Mouse (Mus musculus) midbrain, embryonic 15.5 days (tissue): ENCODE results near the gene Ccn2. TPM values are rescaled to one million over a fixed set of nuclear protein-coding genes. Genes with fewer than 3 reads are reported as not detected.

Experiments used
- ATAC-seq: fragments of 200-750 bp; cut with Nextera tagmentation; replicated peaks from 2 replicates; pipeline ENCODE4 v1.8.0; 2017; ENCODE audit warnings: moderate TSS enrichment
- H3K27ac ChIP-seq: fragments of 300-500 bp; sonication (generic); 2 replicates; pipeline ENCODE4 v1.5.1; 2015; ENCODE audit warnings: mild to moderate bottlenecking, inconsistent platforms
- H3K27me3 ChIP-seq: fragments of 300-500 bp; sonication (generic); replicated peaks from 2 replicates; pipeline ENCODE4 v1.6.1; 2015; ENCODE audit warnings: inconsistent platforms
- H3K36me3 ChIP-seq: fragments of 300-500 bp; sonication (generic); replicated peaks from 2 replicates; pipeline ENCODE4 v1.6.1; 2015; ENCODE audit warnings: inconsistent platforms
- H3K4me1 ChIP-seq: fragments of 300-500 bp; sonication (generic); 2 replicates; pipeline ENCODE4 v1.6.1; 2015; ENCODE audit warnings: inconsistent platforms
- H3K4me2 ChIP-seq: fragments of 300-500 bp; sonication (generic); 2 replicates; pipeline ENCODE4 v1.6.1; 2015; ENCODE audit warnings: inconsistent platforms, mild to moderate bottlenecking, moderate library complexity
- H3K4me3 ChIP-seq: fragments of 300-500 bp; sonication (generic); 2 replicates; pipeline ENCODE4 v1.5.1; 2015; ENCODE audit warnings: mild to moderate bottlenecking, inconsistent platforms
- H3K9ac ChIP-seq: fragments of 300-500 bp; sonication (generic); 2 replicates; pipeline ENCODE4 v1.6.1; 2015; ENCODE audit warnings: mild to moderate bottlenecking, inconsistent platforms
- H3K9me3 ChIP-seq: fragments of 300-500 bp; sonication (generic); 2 replicates; pipeline ENCODE4 v1.6.1; 2016; ENCODE audit warnings: inconsistent platforms
- WGBS: fragments of 180-500 bp; shearing (Covaris S2); methylation state at CpG from one replicate; pipeline ENCODE4 v1.1.7; 2015; ENCODE audit warnings: mixed read lengths; 5-methylcytosine and 5-hydroxymethylcytosine counted together
- polyA plus RNA-seq: library from polyadenylated mRNA; unstranded; fragments of >200 nt; fragmentation: Nextera tagmentation; extraction: Ambion mirVana; gene quantifications from 2 replicates; pipeline ENCODE4 v1.2.1, GENCODE M21; 2015

Gene Ccn2
- polyA plus RNA-seq, 1 experiment from 2014 or later = 3.5 TPM

GRCm38 (mm10) chr10:24635331-24635815 is 40.1 kb downstream of the Ccn2 start:
- WGBS = 87% methylated on average over 11 of the region's 11 CpGs

GRCm38 (mm10) chr10:24635884-24636283 is 40.6 kb downstream of the Ccn2 start:
- no peak overlapping the region for H3K4me3 ChIP-seq
- no peaks in the 10 kb centered on the region for H3K27me3 ChIP-seq
- no peaks in the 10 kb centered on the region for H3K36me3 ChIP-seq
- H3K9ac ChIP-seq = no peak overlapping the region
- 94% methylated on average over 10 of the region's 10 CpGs for WGBS
- H3K9me3 ChIP-seq = no peaks in the 10 kb centered on the region
- ATAC-seq = no peak
- H3K4me1 ChIP-seq = no peaks in the 10 kb centered on the region
- H3K27ac ChIP-seq = no peak overlapping the region
- no peak overlapping the region for H3K4me2 ChIP-seq

More at GRCm38 (mm10) chr10:24635331-24635815, 40.1 kb downstream of the Ccn2 start:
- Histone ChIP-seq H3K4me3 (no peak overlapping the region), H3K9me3 (no peaks in the 10 kb centered on the region), H3K4me1 (no peaks in the 10 kb centered on the region), H3K27ac (no peak overlapping the region), H3K9ac (no peak overlapping the region), H3K36me3 (no peaks in the 10 kb centered on the region), H3K4me2 (no peak overlapping the region), H3K27me3 (no peaks in the 10 kb centered on the region)
- no peak for ATAC-seq

- Histone ChIP-seq H3K27me3 (no peaks in the 10 kb centered on the region), H3K9me3 (no peaks in the 10 kb centered on the region), H3K36me3 (no peaks in the 10 kb centered on the region), H3K4me2 (no peak overlapping the region), H3K4me3 (no peak overlapping the region), H3K9ac (no peak overlapping the region), H3K27ac (no peak overlapping the region), H3K4me1 (no peaks in the 10 kb centered on the region)
- WGBS = 91% methylated on average over 2 of the region's 2 CpGs
- no peak for ATAC-seq
Measured at GRCm38 (mm10) chr10:24636986-24637385, 41.7 kb downstream of the Ccn2 start.

- 67% methylated on average over 10 of the region's 10 CpGs for WGBS
- Histone ChIP-seq H3K9ac (no peak overlapping the region), H3K9me3 (no peaks in the 10 kb centered on the region), H3K4me1 (no peaks in the 10 kb centered on the region), H3K36me3 (no peaks in the 10 kb centered on the region), H3K27ac (no peak overlapping the region), H3K4me2 (no peak overlapping the region), H3K27me3 (no peaks in the 10 kb centered on the region), H3K4me3 (no peak overlapping the region)
- ATAC-seq = no peak
Measured at GRCm38 (mm10) chr10:24638306-24639070, 43.2 kb downstream of the Ccn2 start.

GRCm38 (mm10) chr10:24639596-24639995 is 44.4 kb downstream of the Ccn2 start:
- no peak overlapping the region for H3K27ac ChIP-seq
- ATAC-seq = no peak; the same call in 1 of the 2 replicates
- no peak overlapping the region for H3K4me2 ChIP-seq
- H3K4me1 ChIP-seq = no peaks in the 10 kb centered on the region
- no peaks in the 10 kb centered on the region for H3K36me3 ChIP-seq
- WGBS = 60% methylated on average over 7 of the region's 7 CpGs
- no peak overlapping the region for H3K9ac ChIP-seq
- H3K4me3 ChIP-seq = no peak overlapping the region
- no peaks in the 10 kb centered on the region for H3K27me3 ChIP-seq
- H3K9me3 ChIP-seq = no peaks in the 10 kb centered on the region

- no peak overlapping the region for H3K9ac ChIP-seq
- no peak overlapping the region for H3K4me3 ChIP-seq
- no peaks in the 10 kb centered on the region for H3K4me1 ChIP-seq
- no peak for ATAC-seq
- no peaks in the 10 kb centered on the region for H3K27me3 ChIP-seq
- no peak overlapping the region for H3K27ac ChIP-seq
- 76% methylated on average over 6 of the region's 6 CpGs for WGBS
- no peak overlapping the region for H3K4me2 ChIP-seq
- H3K9me3 ChIP-seq = no peaks in the 10 kb centered on the region
- no peaks in the 10 kb centered on the region for H3K36me3 ChIP-seq
Measured at GRCm38 (mm10) chr10:24640186-24640875, 45.1 kb downstream of the Ccn2 start.

GRCm38 (mm10) chr10:24641416-24642140 is 46.3 kb downstream of the Ccn2 start:
- Histone ChIP-seq H3K4me3 (no peak overlapping the region), H3K4me2 (no peak overlapping the region), H3K27me3 (no peaks in the 10 kb centered on the region), H3K4me1 (no peaks in the 10 kb centered on the region), H3K36me3 (no peaks in the 10 kb centered on the region), H3K9ac (no peak overlapping the region), H3K27ac (no peak overlapping the region), H3K9me3 (no peaks in the 10 kb centered on the region)
- WGBS = 74% methylated on average over 14 of the region's 14 CpGs
- ATAC-seq = no peak

GRCm38 (mm10) chr10:24642796-24643580 is 47.7 kb downstream of the Ccn2 start:
- Histone ChIP-seq H3K4me1 (no peaks in the 10 kb centered on the region), H3K27ac (no peak overlapping the region), H3K27me3 (no peaks in the 10 kb centered on the region), H3K9me3 (no peaks in the 10 kb centered on the region), H3K4me2 (no peak overlapping the region), H3K9ac (no peak overlapping the region), H3K36me3 (no peaks in the 10 kb centered on the region), H3K4me3 (no peak overlapping the region)
- ATAC-seq = no peak
- WGBS = 89% methylated on average over 11 of the region's 11 CpGs

GRCm38 (mm10) chr10:24645169-24645568 is 49.9 kb downstream of the Ccn2 start:
- Histone ChIP-seq H3K4me3 (no peak overlapping the region), H3K27ac (no peak overlapping the region), H3K27me3 (no peaks in the 10 kb centered on the region), H3K4me2 (no peak overlapping the region), H3K4me1 (no peaks in the 10 kb centered on the region), H3K36me3 (no peaks in the 10 kb centered on the region), H3K9me3 (no peaks in the 10 kb centered on the region), H3K9ac (no peak overlapping the region)
- 93% methylated on average over 8 of the region's 8 CpGs for WGBS
- ATAC-seq = no peak
